Mouse (Mus musculus) midbrain, embryonic 10.5 days (tissue): ENCODE data around the gene Prph2. TPM values are rescaled to one million over a fixed set of nuclear protein-coding genes. Genes with fewer than 3 reads are reported as not detected.

Source experiments
- DNase-seq: peaks from one replicate; pipeline ENCODE4 v3.0.0-alpha.2; 2017; ENCODE audit warnings: low spot score
- H3K27ac ChIP-seq: fragments of 300-500 bp; sonication (generic); replicated peaks from 2 replicates; pipeline ENCODE4 v1.5.1; 2016; ENCODE audit warnings: mild to moderate bottlenecking
- H3K27me3 ChIP-seq: fragments of 300-500 bp; sonication (generic); 2 replicates; pipeline ENCODE4 v1.6.1; 2016; ENCODE audit warnings: low read depth, mild to moderate bottlenecking; ENCODE audit not compliant: poor library complexity, severe bottlenecking
- H3K36me3 ChIP-seq: fragments of 300-500 bp; sonication (generic); 2 replicates; pipeline ENCODE4 v1.6.1; 2016; ENCODE audit warnings: mild to moderate bottlenecking, moderate library complexity
- H3K4me1 ChIP-seq: fragments of 300-500 bp; sonication (generic); 2 replicates; pipeline ENCODE4 v1.6.1; 2016
- H3K4me3 ChIP-seq: fragments of 300-500 bp; sonication (generic); 2 replicates; pipeline ENCODE4 v1.5.1; 2016; ENCODE audit warnings: mild to moderate bottlenecking, moderate library complexity
- H3K9me3 ChIP-seq: fragments of 300-500 bp; sonication (generic); replicated peaks from 2 replicates; pipeline ENCODE4 v1.6.1; 2016; ENCODE audit warnings: mild to moderate bottlenecking
- WGBS: fragments of 180-500 bp; shearing (Covaris S2); methylation state at CpG from one replicate; pipeline ENCODE4 v1.1.7; 2016; 5-methylcytosine and 5-hydroxymethylcytosine counted together
- polyA plus RNA-seq: library from polyadenylated mRNA; unstranded; fragments of >200 nt; fragmentation: Nextera tagmentation; extraction: Ambion mirVana; gene quantifications from 2 replicates; pipeline ENCODE4 v1.2.1, GENCODE M21; 2016

Prph2 gene
- polyA plus RNA-seq, 1 experiment from 2014 or later: not detected

DNA sequence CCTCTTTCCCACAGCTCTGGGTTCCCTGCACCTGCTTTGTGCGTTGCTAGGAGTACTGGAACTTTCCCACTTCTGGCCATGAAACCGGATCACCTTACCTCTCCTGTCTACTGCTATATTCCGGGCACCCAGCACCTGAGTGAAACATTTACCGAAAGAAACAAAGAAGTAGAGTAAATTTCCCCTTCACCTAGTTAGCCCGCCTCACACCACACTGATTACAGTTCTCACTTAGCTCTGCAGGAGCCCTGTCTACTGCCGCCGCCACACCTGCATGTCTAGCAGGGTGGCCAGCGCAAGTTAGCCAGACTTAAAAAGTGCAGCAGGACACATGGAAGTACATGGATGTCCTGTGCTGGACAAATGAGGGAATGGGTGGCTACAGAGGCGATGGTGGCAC, 27.2 kb upstream of the Prph2 start:
- 93% methylated on average over 9 of the region's 9 CpGs for WGBS

GRCm38 (mm10) chr17:46884766-46885165, 25.5 kb upstream of the Prph2 start:
- H3K27ac ChIP-seq: no peak overlapping the region
- WGBS: 90% methylated on average over 6 of the region's 6 CpGs

More for the DNA sequence above, 27.2 kb upstream of the Prph2 start:
- no peak for DNase-seq
- H3K4me3 ChIP-seq: no peak overlapping the region
- no peaks in the 10 kb centered on the region for H3K9me3 ChIP-seq
- peaks cover 7% of the 10 kb centered on the region; the same call in 1 of the 2 replicates for H3K4me1 ChIP-seq
- H3K27me3 ChIP-seq: no peaks in the 10 kb centered on the region
- H3K36me3 ChIP-seq: no peaks in the 10 kb centered on the region
- no peak overlapping the region for H3K27ac ChIP-seq

DNA sequence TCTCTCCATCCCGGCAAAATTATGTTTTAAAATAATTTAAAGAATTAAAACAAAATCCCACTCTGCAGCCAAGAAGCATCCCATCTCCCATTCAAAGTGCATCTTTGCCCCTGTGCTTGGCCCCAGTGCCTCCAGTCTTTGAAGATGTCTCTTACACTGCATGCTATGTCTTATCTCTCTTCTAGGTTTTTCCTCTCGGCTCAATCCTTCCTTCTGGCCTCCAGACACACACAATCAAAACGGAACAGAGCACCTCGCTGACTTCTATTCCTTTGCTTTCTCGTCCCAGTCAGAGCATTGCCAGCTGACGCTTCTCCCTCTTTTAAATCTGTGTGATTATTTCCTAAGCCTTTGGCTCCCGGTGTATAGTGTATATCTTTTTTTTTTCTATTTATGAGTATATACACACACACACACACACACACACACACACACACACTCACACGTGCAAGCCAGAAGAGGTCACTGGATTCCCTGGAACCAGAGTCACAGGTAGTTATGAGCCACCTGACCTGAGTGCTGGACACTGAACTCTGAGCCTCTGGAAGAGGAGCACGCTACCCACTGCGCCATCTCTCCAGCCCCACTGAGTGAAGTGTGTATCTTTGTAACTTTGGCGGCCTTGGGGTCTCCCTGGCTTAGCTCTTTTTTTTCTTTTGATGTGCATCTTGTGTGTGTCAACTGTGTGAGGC, 24.9 kb upstream of the Prph2 start:
- H3K36me3 ChIP-seq: no peaks in the 10 kb centered on the region
- 0 out of 2 replicates have a peak overlapping the region, but pooled peaks have one; percentile 25 for H3K27ac ChIP-seq
- no peaks in the 10 kb centered on the region for H3K27me3 ChIP-seq
- no peaks in the 10 kb centered on the region for H3K9me3 ChIP-seq
- H3K4me3 ChIP-seq: no peak overlapping the region
- no peak for DNase-seq
- H3K4me1 ChIP-seq: peaks cover 20% of the 10 kb centered on the region
- WGBS: 88% methylated on average over 11 of the region's 11 CpGs

More at GRCm38 (mm10) chr17:46884766-46885165, 25.5 kb upstream of the Prph2 start:
- H3K4me3 ChIP-seq: no peak overlapping the region
- H3K27me3 ChIP-seq: no peaks in the 10 kb centered on the region
- H3K4me1 ChIP-seq: peaks cover 20% of the 10 kb centered on the region
- DNase-seq: no peak
- H3K9me3 ChIP-seq: no peaks in the 10 kb centered on the region
- H3K36me3 ChIP-seq: no peaks in the 10 kb centered on the region

DNA sequence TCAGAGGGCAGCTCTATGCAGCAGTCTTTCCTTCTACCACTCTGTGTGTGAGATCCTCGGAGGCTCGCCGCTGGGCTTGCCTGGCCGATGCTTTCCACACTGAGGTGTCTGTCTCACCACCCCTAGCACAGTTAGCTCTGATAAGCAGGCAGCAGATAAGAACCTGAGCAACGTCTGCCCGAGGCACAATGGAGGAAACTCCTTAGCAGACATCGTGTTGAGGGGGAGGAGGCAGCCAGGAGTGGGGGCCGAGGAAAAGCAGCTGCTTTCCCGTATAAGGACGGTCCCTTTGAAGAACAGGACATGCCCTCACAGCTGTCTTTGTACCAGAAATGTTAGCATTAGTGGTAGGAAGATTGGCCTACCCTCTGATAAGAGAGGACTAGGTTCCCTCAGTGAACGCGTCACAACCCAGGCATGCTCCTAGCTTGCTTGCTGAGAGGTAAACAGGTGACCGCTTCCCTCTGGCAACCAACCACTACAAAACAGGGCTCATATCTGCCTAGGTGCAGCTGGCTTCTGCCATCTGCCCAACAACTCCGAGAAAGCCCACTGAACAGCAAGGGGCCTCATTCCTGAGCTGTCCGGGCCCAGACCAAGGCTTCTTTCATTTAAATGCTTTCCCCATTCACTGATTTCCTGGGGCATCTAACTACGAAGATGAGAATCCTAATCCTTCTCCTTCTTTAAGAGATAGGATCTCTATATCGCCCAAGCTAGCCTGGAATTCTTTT, 24.2 kb upstream of the Prph2 start:
- Histone ChIP-seq H3K27me3 (no peaks in the 10 kb centered on the region), H3K36me3 (no peaks in the 10 kb centered on the region), H3K9me3 (no peaks in the 10 kb centered on the region), H3K27ac (0 out of 2 replicates have a peak overlapping the region, but pooled peaks have one; percentile 25), H3K4me1 (peaks cover 22% of the 10 kb centered on the region), H3K4me3 (no peak overlapping the region)
- no peak for DNase-seq
- WGBS: 61% methylated on average over 17 of the region's 17 CpGs

DNA sequence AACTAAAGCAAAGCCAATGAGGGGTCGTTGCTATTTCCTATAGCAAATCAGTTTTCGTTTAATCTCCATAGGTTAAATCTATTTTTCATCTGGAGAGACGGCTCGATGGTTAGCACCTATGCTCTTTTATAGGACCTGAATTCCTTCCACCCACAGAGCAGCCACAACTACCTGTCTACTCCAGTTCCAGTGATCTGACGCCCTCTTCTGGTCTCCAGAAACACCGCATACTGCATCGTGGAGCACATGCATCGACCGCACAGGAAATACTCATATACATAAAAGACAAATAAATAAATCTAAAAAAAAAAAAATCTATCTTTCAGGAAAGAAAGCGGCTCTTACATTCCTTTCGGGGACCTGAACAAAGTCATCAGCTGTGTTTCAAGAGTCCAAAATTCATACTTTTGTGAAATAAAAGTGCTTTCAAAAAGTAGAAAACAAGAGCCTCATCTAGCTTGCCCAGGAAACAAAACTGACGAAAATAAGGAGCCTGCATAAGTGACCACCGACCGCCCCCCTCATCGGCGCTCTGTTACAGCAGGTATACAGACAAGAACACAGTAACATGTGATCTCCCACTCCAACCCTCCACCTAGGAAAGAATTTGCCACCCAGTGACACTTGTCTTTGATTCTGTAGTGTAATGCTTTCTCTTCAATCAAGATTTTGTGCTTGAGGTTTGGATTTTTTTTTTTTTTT, 21.6 kb upstream of the Prph2 start:
- H3K9me3 ChIP-seq: no peaks in the 10 kb centered on the region
- peak; percentile 31 for DNase-seq
- peaks cover 18% of the 10 kb centered on the region for H3K36me3 ChIP-seq
- 38% methylated on average over 16 of the region's 16 CpGs for WGBS
- H3K27me3 ChIP-seq: no peaks in the 10 kb centered on the region
- peaks cover 44% of the 10 kb centered on the region for H3K4me1 ChIP-seq
- peak overlapping the region; percentile 90; the same call in 1 of the 2 replicates for H3K27ac ChIP-seq
- peak overlapping the region; percentile 71 for H3K4me3 ChIP-seq

DNA sequence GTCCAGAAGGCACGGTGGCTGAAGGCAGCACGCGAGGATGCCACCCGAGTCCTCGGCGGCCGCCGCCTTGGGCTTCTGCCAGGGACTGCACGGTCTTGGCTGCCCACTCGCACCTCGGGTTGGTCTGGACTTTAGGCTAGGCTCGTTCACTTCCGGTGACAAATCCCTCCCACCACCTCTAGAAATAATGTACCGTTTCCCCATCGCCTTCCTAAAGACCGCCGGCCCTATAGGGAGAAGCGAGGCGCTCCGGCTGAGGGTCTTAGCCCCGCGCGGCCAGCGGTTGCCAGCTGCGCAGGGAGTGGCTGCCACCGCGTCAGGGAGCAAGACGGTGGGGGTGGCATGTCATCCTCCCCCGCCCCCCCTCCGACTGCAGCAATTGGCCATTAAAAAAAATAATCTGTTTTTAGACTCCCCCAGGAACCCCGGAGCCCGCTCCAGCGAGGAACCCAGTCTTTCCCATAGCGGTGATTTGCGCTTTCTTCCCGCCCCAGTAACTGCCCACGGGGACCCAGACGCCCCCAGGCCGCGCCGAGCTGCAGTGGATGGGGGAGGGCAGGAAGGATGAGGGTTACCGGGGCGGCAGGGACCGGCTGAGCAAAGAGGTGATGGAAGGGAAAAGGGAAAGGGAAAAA, 20.7 kb upstream of the Prph2 start:
- Histone ChIP-seq H3K9me3 (no peaks in the 10 kb centered on the region), H3K4me1 (peaks cover 47% of the 10 kb centered on the region), H3K36me3 (peaks cover 22% of the 10 kb centered on the region), H3K27me3 (no peaks in the 10 kb centered on the region), H3K4me3 (peak overlapping the region; percentile 71), H3K27ac (peak overlapping the region; percentile 90)
- WGBS: under 1% methylated on average over 44 of the region's 44 CpGs
- DNase-seq: peak; percentile 71

- Histone ChIP-seq H3K36me3 (peaks cover 22% of the 10 kb centered on the region), H3K4me1 (peaks cover 47% of the 10 kb centered on the region), H3K4me3 (peak within 1 kb of the TSS; percentile 71), H3K27ac (peak within 1 kb of the TSS; percentile 94), H3K27me3 (no peaks in the 10 kb centered on the region), H3K9me3 (no peaks in the 10 kb centered on the region)
- under 1% methylated on average over 40 of the region's 40 CpGs for WGBS
- DNase-seq: peak; percentile 99
Observed at GRCm38 (mm10) chr17:46890116-46890815, 20.0 kb upstream of the Prph2 start, which contains the start of gene Tbcc. Gene Tbcc, plus strand, starts transcription at chr17:46890684.

DNA sequence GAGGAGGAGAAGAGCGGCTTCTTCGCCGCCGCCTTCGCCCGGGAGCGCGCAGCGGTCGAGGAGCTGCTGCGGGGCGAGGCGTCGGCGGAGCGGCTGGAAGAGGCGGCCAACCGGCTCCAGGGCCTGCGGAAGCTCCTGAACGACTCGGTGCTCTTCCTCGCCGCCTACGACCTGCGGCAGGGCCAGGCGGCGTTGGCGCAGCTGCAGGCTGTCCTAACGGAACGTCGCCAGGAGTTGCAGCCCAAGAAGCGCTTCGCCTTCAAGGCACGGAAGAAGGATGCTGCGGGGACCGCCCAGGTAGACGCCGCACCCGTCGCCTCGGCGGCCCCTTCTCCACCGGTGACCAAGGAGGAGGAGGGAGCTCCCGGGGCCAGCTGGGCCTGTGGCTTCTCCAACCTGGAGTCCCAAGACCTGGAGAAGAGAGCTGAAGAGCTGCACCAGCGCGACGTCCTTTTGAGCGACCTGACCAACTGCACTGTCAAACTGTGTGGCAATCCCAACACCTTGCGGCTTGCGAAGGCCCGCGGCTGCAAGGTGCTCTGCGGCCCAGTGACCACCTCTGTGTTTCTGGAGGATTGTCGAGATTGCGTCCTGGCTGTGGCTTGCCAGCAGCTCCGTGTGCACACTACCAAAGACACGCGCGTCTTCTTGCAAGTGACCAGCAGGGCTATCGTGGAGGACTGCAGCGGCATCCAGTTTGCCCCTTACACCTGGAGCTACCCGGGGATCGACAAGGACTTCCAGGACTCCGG, 19.2 kb upstream of the Prph2 start:
- Histone ChIP-seq H3K4me1 (peaks cover 42% of the 10 kb centered on the region), H3K27me3 (no peaks in the 10 kb centered on the region), H3K27ac (peak overlapping the region; percentile 94), H3K4me3 (peak overlapping the region; percentile 71), H3K9me3 (no peaks in the 10 kb centered on the region), H3K36me3 (peaks cover 22% of the 10 kb centered on the region)
- no peak for DNase-seq
- WGBS: 3% methylated on average over 64 of the region's 64 CpGs

- H3K4me3 ChIP-seq: no peak overlapping the region
- no peaks in the 10 kb centered on the region for H3K9me3 ChIP-seq
- peaks cover 31% of the 10 kb centered on the region for H3K4me1 ChIP-seq
- WGBS: 96% methylated on average over 9 of the region's 9 CpGs
- peaks cover 22% of the 10 kb centered on the region for H3K36me3 ChIP-seq
- DNase-seq: no peak
- no peak overlapping the region for H3K27ac ChIP-seq
- no peaks in the 10 kb centered on the region for H3K27me3 ChIP-seq
Observed at GRCm38 (mm10) chr17:46895426-46895825, 14.8 kb upstream of the Prph2 start.

- no peaks in the 10 kb centered on the region for H3K27me3 ChIP-seq
- 52% methylated on average over 13 of the region's 13 CpGs for WGBS
- no peak overlapping the region for H3K27ac ChIP-seq
- peaks cover 17% of the 10 kb centered on the region for H3K4me1 ChIP-seq
- no peak for DNase-seq
- H3K4me3 ChIP-seq: no peak overlapping the region
- H3K36me3 ChIP-seq: peaks cover 18% of the 10 kb centered on the region
- no peaks in the 10 kb centered on the region for H3K9me3 ChIP-seq
Observed at GRCm38 (mm10) chr17:46897221-46897950, 12.9 kb upstream of the Prph2 start.

DNA sequence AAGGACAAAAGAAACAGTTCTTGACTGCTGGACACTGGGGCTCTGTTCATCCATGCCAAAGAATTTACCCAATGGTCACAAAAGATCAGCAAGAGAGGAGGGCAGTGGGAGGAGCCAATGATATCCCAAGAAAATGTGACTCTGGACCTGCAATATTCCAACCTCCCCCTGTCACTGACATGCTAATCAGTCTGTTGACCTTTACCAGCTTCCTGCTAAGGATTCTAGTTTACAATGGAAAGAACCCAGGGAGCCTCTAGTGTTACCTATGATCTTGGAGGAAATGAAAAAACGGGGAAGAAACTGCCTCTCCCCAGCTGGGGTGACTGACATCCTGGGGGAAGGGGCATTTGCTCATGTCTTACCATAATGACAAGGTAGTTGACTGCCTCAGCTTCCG, 9.3 kb upstream of the Prph2 start:
- Histone ChIP-seq H3K36me3 (no peaks in the 10 kb centered on the region), H3K4me3 (no peak overlapping the region), H3K4me1 (peaks cover 8% of the 10 kb centered on the region), H3K27ac (no peak overlapping the region), H3K9me3 (no peaks in the 10 kb centered on the region), H3K27me3 (no peaks in the 10 kb centered on the region)
- DNase-seq: no peak
- WGBS: 65% methylated on average over 2 of the region's 2 CpGs
